Comparison of ENCODE assay signal across 8 mouse cellular contexts in the genomic region with DNA sequence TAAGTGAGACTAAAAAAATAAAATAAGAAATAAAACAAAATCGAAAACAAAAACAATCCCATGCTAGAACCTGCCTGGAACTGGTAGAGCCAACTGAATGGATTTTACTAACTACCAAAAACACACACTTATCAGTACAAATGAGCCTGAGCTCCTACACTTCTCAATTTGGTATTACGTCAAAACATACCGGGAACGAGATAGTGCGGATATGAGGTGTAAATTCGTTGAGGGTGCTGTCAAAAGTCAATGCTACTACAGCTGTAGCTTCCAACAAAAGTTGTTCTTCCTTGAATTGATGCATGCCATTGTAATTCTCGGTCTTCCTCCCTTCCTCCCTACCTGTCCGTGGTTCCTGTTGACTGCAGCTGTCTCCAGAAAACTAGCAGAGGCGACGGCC. TPM values are rescaled to one million over a fixed set of nuclear protein-coding genes. Genes with fewer than 3 reads are reported as not detected.
DNase-seq lines count a peak whose midpoint lies in the region; ATAC-seq and TF ChIP-seq lines count a peak whose summit lies in the region.

No protein-coding gene starts in this region.

- TF ChIP-seq POLR2A in bone marrow macrophage, adult 2 months (IDR thresholded peaks at IDR 0.05; ENCODE audit: borderline replicate concordance, low read depth, low read length) = no peak

- H3K9me3 ChIP-seq in heart, embryonic 12.5 days (replicated peaks) = no peaks in the 10 kb centered on the region
- no peaks in the 10 kb centered on the region for H3K9me3 ChIP-seq in hindbrain, embryonic 14.5 days (ENCODE audit: control insufficient read depth, low read length)
- H3K9me3 ChIP-seq in midbrain, embryonic 12.5 days = no peaks in the 10 kb centered on the region

- no peak for TF ChIP-seq CTCF in bone marrow macrophage, adult 2 months (IDR thresholded peaks at IDR 0.05; ENCODE audit: low read depth, low read length)

- 11% methylated on average over 10 of the region's 10 CpGs for WGBS in heart, embryonic 12.5 days
- 18% methylated on average over 10 of the region's 10 CpGs for WGBS in hindbrain, embryonic 14.5 days
- WGBS in midbrain, embryonic 12.5 days = 17% methylated on average over 10 of the region's 10 CpGs

- H3K27ac ChIP-seq in heart, embryonic 12.5 days (ENCODE audit: poor library complexity, severe bottlenecking) = peak overlapping the region; percentile 87; the same call in 1 of the 2 replicates
- no peak overlapping the region for H3K27ac ChIP-seq in bone marrow macrophage, adult 2 months (ENCODE audit: insufficient read depth, low read depth, low read length)
- peak overlapping the region; percentile 82; the same call in 1 of the 2 replicates for H3K27ac ChIP-seq in hindbrain, embryonic 14.5 days
- 0 out of 2 replicates have a peak overlapping the region, but pooled peaks have one; percentile 88 for H3K27ac ChIP-seq in midbrain, embryonic 12.5 days (replicated peaks)

- peaks cover 9% of the 10 kb centered on the region for H3K4me1 ChIP-seq in heart, embryonic 12.5 days (replicated peaks)
- peaks cover 3% of the 10 kb centered on the region for H3K4me1 ChIP-seq in bone marrow macrophage, adult 2 months (ENCODE audit: control insufficient read depth, insufficient read depth, low read length)
- H3K4me1 ChIP-seq in hindbrain, embryonic 14.5 days (replicated peaks; ENCODE audit: control insufficient read depth, insufficient read depth, low read length) = peaks cover 18% of the 10 kb centered on the region
- H3K4me1 ChIP-seq in midbrain, embryonic 12.5 days = peaks cover 14% of the 10 kb centered on the region

- no peaks in the 10 kb centered on the region for H3K27me3 ChIP-seq in heart, embryonic 12.5 days (replicated peaks)
- no peaks in the 10 kb centered on the region for H3K27me3 ChIP-seq in hindbrain, embryonic 14.5 days (ENCODE audit: control insufficient read depth, insufficient read depth, low read length)
- H3K27me3 ChIP-seq in midbrain, embryonic 12.5 days = no peaks in the 10 kb centered on the region

- no peaks in the 10 kb centered on the region for H3K36me3 ChIP-seq in heart, embryonic 12.5 days
- H3K36me3 ChIP-seq in hindbrain, embryonic 14.5 days (replicated peaks; ENCODE audit: control insufficient read depth, insufficient read depth) = no peaks in the 10 kb centered on the region
- H3K36me3 ChIP-seq in midbrain, embryonic 12.5 days = no peaks in the 10 kb centered on the region

- no peak for ATAC-seq in heart, embryonic 12.5 days (ENCODE audit: insufficient number of reproducible peaks, low FRiP score)
- ATAC-seq in hindbrain, embryonic 14.5 days (ENCODE audit: low FRiP score) = no peak
- ATAC-seq in midbrain, embryonic 12.5 days (ENCODE audit: low FRiP score, low read depth) = peak; percentile 45

- peak overlapping the region; percentile 96 for H3K4me3 ChIP-seq in heart, embryonic 12.5 days
- H3K4me3 ChIP-seq in bone marrow macrophage, adult 2 months (ENCODE audit: insufficient read depth, low read length) = peak overlapping the region; percentile 81
- peak overlapping the region; percentile 96 for H3K4me3 ChIP-seq in hindbrain, embryonic 14.5 days (replicated peaks; ENCODE audit: low read length)
- H3K4me3 ChIP-seq in midbrain, embryonic 12.5 days = peak overlapping the region; percentile 82

- peak overlapping the region; percentile 98 for H3K4me2 ChIP-seq in heart, embryonic 12.5 days
- H3K4me2 ChIP-seq in hindbrain, embryonic 14.5 days (replicated peaks) = peak overlapping the region; percentile 89
- H3K4me2 ChIP-seq in midbrain, embryonic 12.5 days (replicated peaks) = peak overlapping the region; percentile 93

- H3K9ac ChIP-seq in heart, embryonic 12.5 days = peak overlapping the region; percentile 32
- peak overlapping the region; percentile 97 for H3K9ac ChIP-seq in hindbrain, embryonic 14.5 days
- H3K9ac ChIP-seq in midbrain, embryonic 12.5 days (replicated peaks) = peak overlapping the region; percentile 97

- DNase-seq in heart, adult 8-10 months (ENCODE audit: low spot score) = no peak
- no peak for DNase-seq in hindbrain, embryonic 14.5 days (ENCODE audit: low spot score)
- no peak for DNase-seq in layer of hippocampus, postnatal 36 days
- no peak for DNase-seq in cerebellum, adult 9-11 months
- no peak for DNase-seq in adrenal gland, adult 18-20 months (ENCODE audit: low spot score in 2 of 2)

RNA-seq across cellular contexts. Expression of a gene that starts 0.4 kb away (rescaled TPM):
- polyA plus RNA-seq in heart, embryonic 12.5 days (2016; fragmentation: Nextera tagmentation; extraction: Ambion mirVana) = 3.9 and 5.3 TPM in 2 replicates
- total RNA-seq in heart, adult 8-10 months (2022) = 10 to 100 TPM; 10.3 to 11.1 (median 10.7) TPM
- polyA plus RNA-seq in bone marrow macrophage, adult 2 months (2012; ENCODE audit: insufficient read depth, insufficient read length, missing spikeins) = 7.6 and 8.5 TPM in 2 replicates
- polyA plus RNA-seq in hindbrain, embryonic 14.5 days (2014; fragmentation: Nextera tagmentation; extraction: Ambion mirVana) = 4.3 and 4.7 TPM in 2 replicates
- polyA plus RNA-seq in midbrain, embryonic 12.5 days (2016; fragmentation: Nextera tagmentation; extraction: Ambion mirVana) = 10.4 and 11.4 TPM in 2 replicates
- total RNA-seq in layer of hippocampus, postnatal 36 days (2021) = 10 to 100 TPM; 16.8 to 17.8 TPM
- 10 to 100 TPM; 15.1 to 24.2 TPM for total RNA-seq in adrenal gland, adult 18-20 months (2021)

RNA-seq across cellular contexts. Expression of a gene that starts 32.3 kb away (rescaled TPM):
- polyA plus RNA-seq in heart, embryonic 12.5 days (2016; fragmentation: Nextera tagmentation; extraction: Ambion mirVana) = 20.7 and 22.6 TPM in 2 replicates
- total RNA-seq in heart, adult 8-10 months (2022) = 10 to 100 TPM; 23.9 to 30.7 (median 25.3) TPM
- polyA plus RNA-seq in bone marrow macrophage, adult 2 months (2012; ENCODE audit: insufficient read depth, insufficient read length, missing spikeins) = 6.5 and 7.2 TPM in 2 replicates
- polyA plus RNA-seq in hindbrain, embryonic 14.5 days (2014; fragmentation: Nextera tagmentation; extraction: Ambion mirVana) = 18.1 and 18.8 TPM in 2 replicates
- 26.8 and 35.3 TPM in 2 replicates for polyA plus RNA-seq in midbrain, embryonic 12.5 days (2016; fragmentation: Nextera tagmentation; extraction: Ambion mirVana)
- 10 to 100 TPM; 31.6 to 44.6 TPM for total RNA-seq in layer of hippocampus, postnatal 36 days (2021)
- 10 to 100 TPM; 39.1 to 42.8 TPM for total RNA-seq in adrenal gland, adult 18-20 months (2021)

Comparison
In these comparisons a context has a peak if more than half of its experiments do, and no peak if none do; other contexts are left out.
1. H3K9ac ChIP-seq: peak in every context shown above with its lines; median percentile 97 in hindbrain, embryonic 14.5 days; 97 in midbrain, embryonic 12.5 days; 32 in heart, embryonic 12.5 days.